ENCODE assay signal across 9 mouse cellular contexts in the genomic region with DNA sequence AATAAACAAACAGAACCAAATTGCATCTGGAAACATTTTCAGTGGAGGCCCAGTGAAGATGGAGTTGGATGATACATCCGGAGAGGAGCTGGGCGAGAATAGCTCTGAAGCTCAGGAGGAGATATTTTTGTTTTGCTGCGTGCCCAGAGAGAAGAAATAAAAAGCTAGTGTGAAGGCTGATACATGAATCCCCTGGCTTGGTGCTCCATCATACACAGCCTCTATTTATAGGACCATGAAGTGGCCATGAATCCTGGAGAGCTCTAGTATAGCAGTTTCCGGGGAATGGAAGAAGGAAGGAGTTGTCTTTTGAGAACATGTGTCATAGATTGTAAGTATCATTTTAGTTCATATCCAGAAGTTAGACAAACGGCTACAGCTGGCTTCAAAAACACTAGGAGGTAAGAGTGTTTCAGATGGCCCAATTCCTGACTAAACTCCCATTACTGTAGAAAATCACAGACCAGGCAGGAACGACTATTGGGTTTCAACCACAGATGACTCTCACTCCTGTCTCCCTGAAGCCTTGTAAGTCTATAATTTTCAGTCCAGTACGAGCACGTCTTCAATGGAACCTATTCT.
DNase-seq lines count a peak whose midpoint lies in the region; ATAC-seq and TF ChIP-seq lines count a peak whose summit lies in the region.
"Had no signal": no experiment of that assay in that cellular context is flagged by ENCODE, and none has a peak within 500 bp of the region (broad histone marks: within the 10 kb centered on the region; RNA-seq: fewer than 3 reads in every experiment).

No protein-coding gene starts in this region.

- H3K4me1 ChIP-seq in heart, embryonic 13.5 days, result peaks cover 34% of the 10 kb centered on the region
- no peaks in the 10 kb centered on the region for H3K4me1 ChIP-seq in lung, postnatal 0 days (ENCODE audit: insufficient read depth, low read depth, low read length)
- H3K4me1 ChIP-seq in embryonic fibroblast, embryonic 13.5 days (ENCODE audit: control insufficient read depth, insufficient read depth, low read length), result peaks cover 19% of the 10 kb centered on the region
- H3K4me1 ChIP-seq in stomach, embryonic 15.5 days, result peaks cover 13% of the 10 kb centered on the region; the same call in 1 of the 2 replicates
- H3K4me1 ChIP-seq in hindbrain, embryonic 12.5 days, result no peaks in the 10 kb centered on the region
- H3K4me1 ChIP-seq: liver, embryonic 15.5 days had no signal

- ATAC-seq in heart, embryonic 13.5 days (ENCODE audit: extremely low read depth, insufficient number of reproducible peaks, low FRiP score, low TSS enrichment), result no peak
- peak; percentile 42 for ATAC-seq in lung, postnatal 0 days
- ATAC-seq in stomach, embryonic 15.5 days (ENCODE audit: insufficient read depth, low FRiP score, low read depth), result no peak
- ATAC-seq in hindbrain, embryonic 12.5 days (ENCODE audit: low FRiP score), result no peak

- H3K36me3 ChIP-seq in heart, embryonic 13.5 days, result no peaks in the 10 kb centered on the region
- no peaks in the 10 kb centered on the region for H3K36me3 ChIP-seq in lung, postnatal 0 days (ENCODE audit: insufficient read depth, low read length)
- H3K36me3 ChIP-seq in stomach, embryonic 15.5 days, result no peaks in the 10 kb centered on the region
- no peaks in the 10 kb centered on the region for H3K36me3 ChIP-seq in hindbrain, embryonic 12.5 days
- H3K36me3 ChIP-seq: liver, embryonic 15.5 days had no signal

- no peak for TF ChIP-seq CTCF in lung, postnatal 0 days (IDR thresholded peaks at IDR 0.05)
- no peak for TF ChIP-seq CTCF in embryonic fibroblast, embryonic 13.5 days (IDR thresholded peaks at IDR 0.05; ENCODE audit: borderline replicate concordance, insufficient read depth, low read length)

- intact Hi-C loops in heart, postnatal 25 days (cut with DNase I), result loop anchor here (2.0 kb wide), 1 partner anchor 28 kb away; no protein-coding TSS in a partner anchor

- no peak overlapping the region for H3K4me3 ChIP-seq in heart, embryonic 13.5 days
- H3K4me3 ChIP-seq in lung, postnatal 0 days (ENCODE audit: low read depth, low read length), result no peak overlapping the region
- no peak overlapping the region for H3K4me3 ChIP-seq in embryonic fibroblast, embryonic 13.5 days (ENCODE audit: insufficient read depth, low read length)
- H3K4me3 ChIP-seq in stomach, embryonic 15.5 days (replicated peaks), result no peak overlapping the region
- H3K4me3 ChIP-seq in hindbrain, embryonic 12.5 days, result no peak overlapping the region
- H3K4me3 ChIP-seq: liver, embryonic 15.5 days had no signal

- no peaks in the 10 kb centered on the region for H3K27me3 ChIP-seq in heart, embryonic 13.5 days (replicated peaks)
- H3K27me3 ChIP-seq in lung, postnatal 0 days (replicated peaks; ENCODE audit: insufficient read depth, low read length), result no peaks in the 10 kb centered on the region
- no peaks in the 10 kb centered on the region for H3K27me3 ChIP-seq in stomach, embryonic 15.5 days (replicated peaks)
- H3K27me3 ChIP-seq in hindbrain, embryonic 12.5 days, result no peaks in the 10 kb centered on the region
- H3K27me3 ChIP-seq: liver, embryonic 15.5 days had no signal

- no peak overlapping the region for H3K4me2 ChIP-seq in heart, embryonic 13.5 days
- H3K4me2 ChIP-seq in lung, postnatal 0 days (replicated peaks; ENCODE audit: low read depth, low read length), result no peak overlapping the region
- H3K4me2 ChIP-seq in stomach, embryonic 15.5 days, result no peak overlapping the region
- H3K4me2 ChIP-seq in hindbrain, embryonic 12.5 days (replicated peaks), result no peak overlapping the region
- H3K4me2 ChIP-seq: liver, embryonic 15.5 days had no signal

- H3K9ac ChIP-seq in heart, embryonic 13.5 days, result no peak overlapping the region
- H3K9ac ChIP-seq in lung, postnatal 0 days (replicated peaks; ENCODE audit: low read depth), result no peak overlapping the region
- H3K9ac ChIP-seq in stomach, embryonic 15.5 days, result no peak overlapping the region
- H3K9ac ChIP-seq in hindbrain, embryonic 12.5 days, result no peak overlapping the region
- H3K9ac ChIP-seq: liver, embryonic 15.5 days had no signal

- TF ChIP-seq POLR2A in embryonic fibroblast, embryonic 13.5 days (IDR thresholded peaks at IDR 0.05; ENCODE audit: low read depth, low read length), result no peak

- TF ChIP-seq EP300 in lung, postnatal 0 days (IDR thresholded peaks at IDR 0.05), result no peak

- 57% methylated on average over 8 of the region's 8 CpGs for WGBS in heart, embryonic 13.5 days
- WGBS in lung, postnatal 0 days, result 66% methylated on average over 8 of the region's 8 CpGs
- 78% methylated on average over 8 of the region's 8 CpGs for WGBS in stomach, embryonic 15.5 days
- 74% methylated on average over 8 of the region's 8 CpGs for WGBS in hindbrain, embryonic 12.5 days

- H3K9me3 ChIP-seq in heart, embryonic 13.5 days, result no peaks in the 10 kb centered on the region
- H3K9me3 ChIP-seq in lung, postnatal 0 days (ENCODE audit: low read length), result no peaks in the 10 kb centered on the region
- no peaks in the 10 kb centered on the region for H3K9me3 ChIP-seq in stomach, embryonic 15.5 days
- no peaks in the 10 kb centered on the region for H3K9me3 ChIP-seq in hindbrain, embryonic 12.5 days (replicated peaks)
- H3K9me3 ChIP-seq: liver, embryonic 15.5 days had no signal

- no peak for DNase-seq in heart, postnatal 25 days (ENCODE audit: low spot score)
- peak; percentile 35 for DNase-seq in lung, postnatal 0 days (ENCODE audit: low spot score)
- DNase-seq in lung, adult 18-20 months, result no peak
- DNase-seq: right cerebral cortex, postnatal 4 days had no signal

- H3K27ac ChIP-seq in heart, embryonic 13.5 days (replicated peaks), result peak overlapping the region; percentile 29; the same call in 1 of the 2 replicates
- H3K27ac ChIP-seq in lung, postnatal 0 days (ENCODE audit: low read length), result 0 out of 2 replicates have a peak overlapping the region, but pooled peaks have one; percentile 1
- peak overlapping the region; percentile 99 for H3K27ac ChIP-seq in embryonic fibroblast, embryonic 13.5 days (ENCODE audit: insufficient read depth, low read length)
- H3K27ac ChIP-seq in stomach, embryonic 15.5 days, result peak overlapping the region; percentile 9
- no peak overlapping the region for H3K27ac ChIP-seq in hindbrain, embryonic 12.5 days
- H3K27ac ChIP-seq: liver, embryonic 15.5 days had no signal
